Mouse (Mus musculus): ENCODE measurements around the gene Sh2d4b. TPM values are rescaled to one million over a fixed set of nuclear protein-coding genes. Genes with fewer than 3 reads are reported as not detected.

The Sh2d4b gene
- polyA plus RNA-seq, 1 experiment from 2014 or later = 0.21 TPM

GRCm38 (mm10) chr14:40830505-40830904 lies 62.6 kb downstream of the Sh2d4b start:
- H3K9me3 ChIP-seq = no peaks in the 10 kb centered on the region
- H3K27me3 ChIP-seq = no peaks in the 10 kb centered on the region
- H3K4me1 ChIP-seq (replicated peaks) = no peaks in the 10 kb centered on the region
- no peak overlapping the region for H3K4me3 ChIP-seq (replicated peaks)
- H3K27ac ChIP-seq = no peak overlapping the region
- H3K36me3 ChIP-seq = no peaks in the 10 kb centered on the region
- no peak for ATAC-seq (ENCODE audit: insufficient number of reproducible peaks, insufficient read depth, low FRiP score, low TSS enrichment, low read depth)
- 87% methylated on average over 9 of the region's 9 CpGs for WGBS
- H3K4me2 ChIP-seq = no peak overlapping the region
- H3K9ac ChIP-seq (replicated peaks) = no peak overlapping the region

- H3K9me3 ChIP-seq = no peaks in the 10 kb centered on the region
- H3K4me3 ChIP-seq (replicated peaks) = no peak overlapping the region
- H3K27ac ChIP-seq = no peak overlapping the region
- no peak for ATAC-seq (ENCODE audit: insufficient number of reproducible peaks, insufficient read depth, low FRiP score, low TSS enrichment, low read depth)
- no peak overlapping the region for H3K4me2 ChIP-seq
- H3K9ac ChIP-seq (replicated peaks) = no peak overlapping the region
- no peaks in the 10 kb centered on the region for H3K4me1 ChIP-seq (replicated peaks)
- 75% methylated on average over 11 of the region's 11 CpGs for WGBS
- no peaks in the 10 kb centered on the region for H3K36me3 ChIP-seq
- no peaks in the 10 kb centered on the region for H3K27me3 ChIP-seq
These were observed 63.0 kb downstream of the Sh2d4b start for GRCm38 (mm10) chr14:40830094-40830493.

GRCm38 (mm10) chr14:40818051-40818450 lies 75.0 kb downstream of the Sh2d4b start:
- ATAC-seq (ENCODE audit: insufficient number of reproducible peaks, insufficient read depth, low FRiP score, low TSS enrichment, low read depth) = no peak
- Histone ChIP-seq H3K36me3 (no peaks in the 10 kb centered on the region), H3K27me3 (no peaks in the 10 kb centered on the region), H3K9ac (replicated peaks) (no peak overlapping the region), H3K4me3 (replicated peaks) (no peak overlapping the region), H3K27ac (no peak overlapping the region), H3K4me1 (replicated peaks) (no peaks in the 10 kb centered on the region), H3K4me2 (no peak overlapping the region), H3K9me3 (no peaks in the 10 kb centered on the region)
- 73% methylated on average over 2 of the region's 2 CpGs for WGBS

GRCm38 (mm10) chr14:40816715-40817114 lies 76.4 kb downstream of the Sh2d4b start:
- 88% methylated on average over 5 of the region's 5 CpGs for WGBS
- H3K9ac ChIP-seq (replicated peaks) = no peak overlapping the region

GRCm38 (mm10) chr14:40791606-40792005 lies 101.5 kb downstream of the Sh2d4b start:
- WGBS = 45% methylated on average over 1 of the region's 1 CpGs
- ATAC-seq (ENCODE audit: insufficient number of reproducible peaks, insufficient read depth, low FRiP score, low TSS enrichment, low read depth) = no peak

More at GRCm38 (mm10) chr14:40816715-40817114, 76.4 kb downstream of the Sh2d4b start:
- no peaks in the 10 kb centered on the region for H3K9me3 ChIP-seq
- H3K27ac ChIP-seq = no peak overlapping the region
- H3K27me3 ChIP-seq = no peaks in the 10 kb centered on the region
- no peak overlapping the region for H3K4me3 ChIP-seq (replicated peaks)
- no peak for ATAC-seq (ENCODE audit: insufficient number of reproducible peaks, insufficient read depth, low FRiP score, low TSS enrichment, low read depth)
- H3K4me1 ChIP-seq (replicated peaks) = no peaks in the 10 kb centered on the region
- H3K4me2 ChIP-seq = no peak overlapping the region
- no peaks in the 10 kb centered on the region for H3K36me3 ChIP-seq

GRCm38 (mm10) chr14:40789110-40789509 lies 104.0 kb downstream of the Sh2d4b start:
- Histone ChIP-seq H3K36me3 (no peaks in the 10 kb centered on the region), H3K27me3 (no peaks in the 10 kb centered on the region), H3K4me3 (replicated peaks) (no peak overlapping the region), H3K9me3 (no peaks in the 10 kb centered on the region), H3K9ac (replicated peaks) (no peak overlapping the region), H3K27ac (no peak overlapping the region), H3K4me1 (replicated peaks) (no peaks in the 10 kb centered on the region), H3K4me2 (no peak overlapping the region)
- 36% methylated on average over 3 of the region's 3 CpGs for WGBS
- no peak for ATAC-seq (ENCODE audit: insufficient number of reproducible peaks, insufficient read depth, low FRiP score, low TSS enrichment, low read depth)

More at GRCm38 (mm10) chr14:40791606-40792005, 101.5 kb downstream of the Sh2d4b start:
- Histone ChIP-seq H3K9ac (replicated peaks) (no peak overlapping the region), H3K27ac (no peak overlapping the region), H3K27me3 (no peaks in the 10 kb centered on the region), H3K4me1 (replicated peaks) (no peaks in the 10 kb centered on the region), H3K36me3 (no peaks in the 10 kb centered on the region), H3K9me3 (no peaks in the 10 kb centered on the region), H3K4me3 (replicated peaks) (no peak overlapping the region), H3K4me2 (no peak overlapping the region)

GRCm38 (mm10) chr14:40769097-40770090 lies 123.7 kb downstream of the Sh2d4b start:
- no peaks in the 10 kb centered on the region for H3K27me3 ChIP-seq
- H3K36me3 ChIP-seq = no peaks in the 10 kb centered on the region
- H3K4me3 ChIP-seq (replicated peaks) = no peak overlapping the region
- no peaks in the 10 kb centered on the region for H3K9me3 ChIP-seq
- no peak overlapping the region for H3K27ac ChIP-seq
- ATAC-seq (ENCODE audit: insufficient number of reproducible peaks, insufficient read depth, low FRiP score, low TSS enrichment, low read depth) = no peak
- H3K4me1 ChIP-seq (replicated peaks) = no peaks in the 10 kb centered on the region
- WGBS = 75% methylated on average over 7 of the region's 7 CpGs
- H3K4me2 ChIP-seq = no peak overlapping the region
- H3K9ac ChIP-seq (replicated peaks) = no peak overlapping the region

Other genes starting within 250 kb of the Sh2d4b start
- 68.4 and 70.1 TPM in 2 replicates for gene Tspan14, start 73.5 kb upstream of the Sh2d4b start, polyA plus RNA-seq (2016; fragmentation: Nextera tagmentation; extraction: Ambion mirVana)
- 35.3 and 39.4 TPM in 2 replicates for gene Fam213a, start 120.5 kb upstream of the Sh2d4b start, polyA plus RNA-seq (2016; fragmentation: Nextera tagmentation; extraction: Ambion mirVana)
- gene Dydc2, start 175.9 kb upstream of the Sh2d4b start, polyA plus RNA-seq (2016; fragmentation: Nextera tagmentation; extraction: Ambion mirVana) = not detected in 2 replicates
- not detected in 2 replicates for gene Dydc1, start 179.6 kb upstream of the Sh2d4b start, polyA plus RNA-seq (2016; fragmentation: Nextera tagmentation; extraction: Ambion mirVana)
- not detected in 2 replicates for gene Mat1a, start 211.8 kb upstream of the Sh2d4b start, polyA plus RNA-seq (2016; fragmentation: Nextera tagmentation; extraction: Ambion mirVana)
- not detected in 2 replicates for gene Sftpa1, start 238.5 kb upstream of the Sh2d4b start, polyA plus RNA-seq (2016; fragmentation: Nextera tagmentation; extraction: Ambion mirVana)

Measured in limb, embryonic 12.5 days (tissue).